Mouse (Mus musculus): ENCODE measurements around the gene Rdh16. TPM values are rescaled to one million over a fixed set of nuclear protein-coding genes. Genes with fewer than 3 reads are reported as not detected.
"Not testable (repeated sequence)": the region's sequence is repeated elsewhere in the genome, so short reads cannot be mapped to it uniquely, and the experiment has no call there.

The Rdh16 gene
- polyA plus RNA-seq, 1 experiment = 0.18 TPM

DNA sequence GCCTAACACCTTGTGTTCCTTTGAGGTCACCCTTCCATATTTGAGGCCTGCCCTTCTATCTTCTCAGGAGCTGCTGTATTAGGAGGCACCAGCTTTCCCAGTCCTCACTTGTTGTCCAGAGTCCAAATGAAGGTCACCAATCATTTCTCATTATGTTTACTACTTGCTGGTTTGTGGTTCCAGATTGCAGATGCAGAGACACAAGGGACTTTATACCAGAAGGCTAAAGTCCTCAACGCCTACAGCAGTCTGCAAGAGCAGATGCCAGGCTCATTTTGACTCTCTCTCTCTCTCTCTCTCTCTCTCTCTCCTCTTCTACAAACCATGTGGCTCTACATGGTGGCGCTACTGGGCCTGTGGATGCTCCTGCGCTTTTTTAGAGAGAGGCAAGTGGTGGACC is 65.3 kb downstream of the Rdh16 start, which contains the start of gene Rdh16f2:
Rdh16f2 (plus strand) TSS at position 243 of the 400 bp plus-strand sequence.
- no peak for TF ChIP-seq POLR2A (IDR thresholded peaks at IDR 0.05; ENCODE audit: low read depth, low read length)
- no peak for TF ChIP-seq CTCF (IDR thresholded peaks at IDR 0.05; ENCODE audit: borderline replicate concordance, insufficient read depth, low read length)
- H3K4me1 ChIP-seq (ENCODE audit: control insufficient read depth, insufficient read depth, low read length) = no peaks in the 10 kb centered on the region
- H3K4me3 ChIP-seq (ENCODE audit: insufficient read depth, low read length) = no peak within 1 kb of the TSS
- no peak within 1 kb of the TSS for H3K27ac ChIP-seq (ENCODE audit: insufficient read depth, low read length)

DNA sequence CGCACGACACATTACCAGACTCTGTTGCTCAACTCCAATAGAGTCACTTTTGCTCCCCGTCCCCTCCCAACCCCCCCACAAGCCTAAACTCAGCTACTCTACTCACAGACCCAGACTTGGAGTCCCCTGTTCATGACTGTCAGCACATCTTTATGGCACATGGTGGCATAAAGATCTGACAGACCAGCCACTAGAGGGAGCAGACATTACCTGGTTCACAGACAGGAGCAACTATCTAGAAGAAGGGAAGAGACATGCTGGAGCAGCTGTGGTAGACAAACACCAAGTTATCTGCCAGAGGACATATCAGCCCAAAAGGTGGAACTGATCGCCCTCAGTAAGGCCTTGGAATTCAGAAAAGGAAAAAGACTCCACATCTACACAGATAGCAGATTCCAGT is 71.5 kb downstream of the Rdh16 start:
- Histone ChIP-seq H3K4me3 (ENCODE audit: insufficient read depth, low read length) (no peak overlapping the region), H3K4me1 (ENCODE audit: control insufficient read depth, insufficient read depth, low read length) (no peaks in the 10 kb centered on the region), H3K27ac (ENCODE audit: insufficient read depth, low read length) (no peak overlapping the region)
- TF ChIP-seq POLR2A (IDR thresholded peaks at IDR 0.05; ENCODE audit: low read depth, low read length) (no peak), CTCF (IDR thresholded peaks at IDR 0.05; ENCODE audit: borderline replicate concordance, insufficient read depth, low read length) (no peak)

DNA sequence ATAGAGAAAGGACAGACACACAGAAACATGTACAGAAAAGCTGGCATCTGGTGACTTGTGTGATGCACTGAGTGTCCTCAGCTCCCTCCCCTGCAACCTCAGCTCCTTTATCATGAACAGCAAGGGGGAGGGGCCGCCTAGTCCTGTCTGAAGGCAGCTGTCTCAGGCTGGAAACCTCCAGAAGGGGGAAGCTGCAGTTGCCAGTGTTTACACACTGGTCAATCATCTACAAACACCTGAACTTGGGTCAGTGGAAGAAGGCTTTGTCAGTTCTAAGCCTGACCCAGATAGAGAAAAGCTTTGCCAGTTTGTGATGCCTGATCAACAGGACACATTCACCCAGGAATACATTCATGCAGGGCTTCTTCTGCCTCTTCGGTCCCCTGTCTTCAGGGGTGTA is 76.7 kb downstream of the Rdh16 start:
- no peak overlapping the region for H3K27ac ChIP-seq (ENCODE audit: insufficient read depth, low read length)
- TF ChIP-seq POLR2A (IDR thresholded peaks at IDR 0.05; ENCODE audit: low read depth, low read length) (no peak), CTCF (IDR thresholded peaks at IDR 0.05; ENCODE audit: borderline replicate concordance, insufficient read depth, low read length) (no peak)
- no peaks in the 10 kb centered on the region for H3K4me1 ChIP-seq (ENCODE audit: control insufficient read depth, insufficient read depth, low read length)
- no peak overlapping the region for H3K4me3 ChIP-seq (ENCODE audit: insufficient read depth, low read length)

DNA sequence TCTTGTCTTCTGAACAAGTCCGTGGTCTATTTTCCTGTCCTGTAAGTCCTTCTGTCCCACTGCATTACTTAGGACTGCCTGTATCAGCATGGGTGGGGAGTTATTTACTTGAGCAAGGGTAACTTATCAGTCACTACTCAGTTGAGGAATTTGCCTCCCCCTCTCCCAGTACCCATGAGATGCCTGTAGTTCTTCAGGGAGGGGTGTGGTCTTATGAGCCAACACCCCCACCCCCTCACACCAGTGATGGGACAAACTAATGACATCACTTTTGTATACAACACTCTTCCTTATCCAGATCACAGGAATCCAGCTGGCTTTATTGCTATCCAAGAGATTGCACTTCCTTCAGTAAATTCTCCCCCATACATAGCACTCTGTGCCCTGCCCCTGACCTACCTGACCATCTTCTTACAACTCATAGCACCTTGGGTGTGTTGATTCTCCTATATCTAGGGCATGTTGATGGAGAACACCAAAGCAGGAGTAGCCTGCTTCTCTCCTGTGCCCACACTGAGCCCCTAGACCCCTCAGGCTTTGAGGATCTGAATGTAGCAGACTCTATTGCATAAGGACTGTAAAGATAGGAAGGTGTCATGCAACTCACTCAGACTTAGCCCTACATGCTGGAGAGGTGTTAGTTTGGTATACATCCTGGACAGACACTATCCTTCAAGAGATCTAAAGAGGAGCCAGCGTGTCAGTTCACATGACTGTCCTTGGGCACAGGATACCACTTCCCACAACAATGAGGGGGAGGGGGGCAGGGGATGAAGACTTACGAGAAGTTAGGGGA is 77.5 kb downstream of the Rdh16 start:
- Histone ChIP-seq H3K4me3 (ENCODE audit: insufficient read depth, low read length) (no peak overlapping the region), H3K4me1 (ENCODE audit: control insufficient read depth, insufficient read depth, low read length) (no peaks in the 10 kb centered on the region), H3K27ac (ENCODE audit: insufficient read depth, low read length) (no peak overlapping the region)
- TF ChIP-seq POLR2A (IDR thresholded peaks at IDR 0.05; ENCODE audit: low read depth, low read length) (no peak), CTCF (IDR thresholded peaks at IDR 0.05; ENCODE audit: borderline replicate concordance, insufficient read depth, low read length) (no peak)

DNA sequence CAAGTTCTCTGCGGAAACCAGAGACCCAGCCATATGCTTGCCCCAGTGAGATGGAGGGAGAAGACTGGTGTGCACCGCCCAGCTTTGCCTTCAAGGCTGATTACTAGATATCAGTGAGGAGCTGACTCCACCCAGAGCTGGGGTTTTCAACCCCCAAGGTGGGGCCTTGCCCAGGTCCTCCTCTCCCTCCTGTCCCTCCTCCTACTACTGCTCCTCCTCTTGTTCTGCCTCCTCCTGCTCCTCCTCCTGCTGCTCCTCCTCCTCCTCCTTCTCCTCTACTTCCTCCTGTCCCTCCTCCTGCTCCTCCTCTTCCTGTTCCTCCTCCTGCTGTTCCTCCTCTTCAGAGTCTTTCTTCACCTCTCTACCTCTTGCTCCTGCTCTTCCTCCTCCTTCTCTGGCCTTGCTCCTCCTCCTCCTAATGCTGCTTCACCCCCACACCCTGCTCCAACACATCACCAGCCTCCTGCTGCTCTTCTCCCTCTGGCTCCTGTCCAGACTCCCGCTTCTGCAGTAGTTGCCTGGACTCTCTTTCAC is 78.3 kb downstream of the Rdh16 start:
- H3K4me1 ChIP-seq (ENCODE audit: control insufficient read depth, insufficient read depth, low read length) = no peaks in the 10 kb centered on the region
- H3K4me3 ChIP-seq (ENCODE audit: insufficient read depth, low read length) = no peak overlapping the region
- H3K27ac ChIP-seq (ENCODE audit: insufficient read depth, low read length) = no peak overlapping the region
- TF ChIP-seq CTCF (IDR thresholded peaks at IDR 0.05; ENCODE audit: borderline replicate concordance, insufficient read depth, low read length) (no peak), POLR2A (IDR thresholded peaks at IDR 0.05; ENCODE audit: low read depth, low read length) (no peak)

DNA sequence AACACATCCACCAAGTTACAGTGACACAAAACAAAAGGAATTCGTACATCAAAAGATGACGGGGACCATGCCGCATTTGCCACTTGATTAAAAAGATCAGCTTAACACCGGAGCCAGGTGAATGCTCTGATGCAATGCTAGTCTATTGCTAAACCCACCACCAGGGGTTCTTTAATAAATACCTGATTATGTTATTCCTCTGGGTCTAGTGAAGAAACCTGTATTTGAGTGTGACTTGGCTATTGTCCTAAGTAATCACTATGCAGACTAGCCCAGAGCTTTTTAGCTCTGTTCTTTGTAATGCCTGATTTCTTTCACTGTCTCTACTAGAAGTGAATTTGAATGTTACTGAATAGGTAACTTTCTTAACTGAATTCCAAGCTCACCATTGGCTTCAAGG is 80.1 kb downstream of the Rdh16 start:
- H3K27ac ChIP-seq (ENCODE audit: insufficient read depth, low read length) = no peak overlapping the region
- TF ChIP-seq CTCF (IDR thresholded peaks at IDR 0.05; ENCODE audit: borderline replicate concordance, insufficient read depth, low read length) (no peak), POLR2A (IDR thresholded peaks at IDR 0.05; ENCODE audit: low read depth, low read length) (no peak)
- no peak overlapping the region for H3K4me3 ChIP-seq (ENCODE audit: insufficient read depth, low read length)

DNA sequence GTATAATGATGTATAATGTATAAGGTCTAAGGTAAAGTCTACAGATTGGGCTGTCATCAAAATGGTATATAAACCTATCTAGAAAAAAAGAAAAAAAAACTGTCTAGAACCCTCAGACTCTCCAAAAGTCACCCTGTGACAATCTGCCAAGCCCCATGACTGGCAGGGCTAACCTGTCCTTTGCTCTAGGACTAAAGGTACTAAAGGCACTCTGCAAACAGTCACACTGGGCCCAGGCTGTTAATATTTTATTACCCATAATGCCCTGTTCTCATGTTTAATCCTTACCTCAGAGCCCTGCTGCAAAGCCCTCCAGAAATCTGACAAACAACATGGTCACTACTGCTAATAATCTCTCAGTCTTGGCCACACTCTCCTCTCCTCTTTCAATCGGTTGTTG is 85.6 kb downstream of the Rdh16 start:
- no peaks in the 10 kb centered on the region for H3K4me1 ChIP-seq (ENCODE audit: control insufficient read depth, insufficient read depth, low read length)
- no peak for TF ChIP-seq POLR2A (IDR thresholded peaks at IDR 0.05; ENCODE audit: low read depth, low read length)
- no peak for TF ChIP-seq CTCF (IDR thresholded peaks at IDR 0.05; ENCODE audit: borderline replicate concordance, insufficient read depth, low read length)

More for the DNA sequence above, 80.1 kb downstream of the Rdh16 start:
- no peaks in the 10 kb centered on the region for H3K4me1 ChIP-seq (ENCODE audit: control insufficient read depth, insufficient read depth, low read length)

DNA sequence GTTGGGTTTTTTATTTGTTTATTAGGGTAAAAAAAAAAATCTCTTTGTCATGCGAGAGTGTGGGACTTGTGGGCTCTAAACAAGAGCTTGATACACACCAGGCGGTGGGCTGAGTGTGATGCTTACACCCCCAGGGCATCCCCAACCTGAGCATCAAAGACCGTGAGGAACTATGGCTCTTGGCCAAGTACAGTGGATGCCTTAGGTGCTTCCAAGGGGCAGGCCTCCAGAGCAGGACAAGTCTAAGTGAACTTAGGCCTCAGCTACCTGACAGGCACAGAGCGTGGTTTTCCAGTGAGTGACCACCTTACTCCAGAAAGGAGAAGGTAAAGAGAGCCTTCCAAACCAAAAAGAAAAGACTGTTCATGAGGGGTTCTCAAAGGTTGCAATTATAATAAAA is 86.0 kb downstream of the Rdh16 start:
- TF ChIP-seq CTCF (IDR thresholded peaks at IDR 0.05; ENCODE audit: borderline replicate concordance, insufficient read depth, low read length) = no peak
- TF ChIP-seq POLR2A (IDR thresholded peaks at IDR 0.05; ENCODE audit: low read depth, low read length) = no peak
- Histone ChIP-seq H3K4me3 (ENCODE audit: insufficient read depth, low read length) (no peak overlapping the region), H3K27ac (ENCODE audit: insufficient read depth, low read length) (no peak overlapping the region), H3K4me1 (ENCODE audit: control insufficient read depth, insufficient read depth, low read length) (no peaks in the 10 kb centered on the region)

More for the DNA sequence above, 85.6 kb downstream of the Rdh16 start:
- Histone ChIP-seq H3K27ac (ENCODE audit: insufficient read depth, low read length) (no peak overlapping the region), H3K4me3 (ENCODE audit: insufficient read depth, low read length) (no peak overlapping the region)

DNA sequence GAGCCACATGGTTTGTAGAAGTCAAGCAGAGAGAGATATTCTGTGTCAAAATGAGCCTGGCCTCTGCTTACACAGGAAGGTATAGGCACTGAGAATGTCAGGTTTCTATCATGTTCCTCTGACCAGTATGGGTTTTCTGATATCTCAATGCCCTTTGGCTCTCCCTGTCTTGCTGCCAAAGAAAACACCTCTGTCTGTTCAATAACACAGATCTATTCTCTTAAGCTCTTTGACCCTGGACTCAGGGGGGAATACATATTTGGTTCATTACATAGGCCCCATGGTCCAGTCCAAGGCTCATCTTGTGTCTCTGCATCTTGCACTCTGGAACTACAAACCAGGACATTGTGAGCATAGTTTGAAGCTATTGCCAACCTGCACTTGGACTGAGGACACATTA is 87.7 kb downstream of the Rdh16 start, which contains the start of gene Rdh7:
Rdh7 (minus strand) TSS at position 213 of the 400 bp plus-strand sequence.
- Histone ChIP-seq H3K4me3 (ENCODE audit: insufficient read depth, low read length) (no peak within 1 kb of the TSS), H3K27ac (ENCODE audit: insufficient read depth, low read length) (no peak within 1 kb of the TSS), H3K4me1 (ENCODE audit: control insufficient read depth, insufficient read depth, low read length) (no peaks in the 10 kb centered on the region)
- TF ChIP-seq CTCF (IDR thresholded peaks at IDR 0.05; ENCODE audit: borderline replicate concordance, insufficient read depth, low read length) (no peak), POLR2A (IDR thresholded peaks at IDR 0.05; ENCODE audit: low read depth, low read length) (no peak)

DNA sequence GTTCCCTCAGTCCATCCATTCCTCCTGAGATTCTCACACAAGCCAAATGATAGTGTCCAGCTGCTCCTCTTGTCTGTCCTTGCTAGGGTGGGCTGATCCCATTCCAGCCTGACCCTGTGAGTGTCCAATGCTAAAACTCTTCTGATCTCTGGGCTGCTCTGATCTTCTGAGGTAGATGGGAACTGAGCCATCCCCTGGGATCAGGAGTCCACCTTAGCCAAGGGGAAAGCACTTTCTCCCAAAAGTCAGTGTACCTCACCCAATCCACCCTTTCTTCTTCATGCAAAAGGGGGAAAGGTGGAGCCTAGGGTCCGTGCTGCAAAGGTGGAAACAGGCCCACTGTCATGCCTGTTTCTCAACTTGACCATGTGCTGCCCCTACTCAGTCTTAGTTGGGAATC is 90.5 kb downstream of the Rdh16 start:
- Histone ChIP-seq H3K27ac (ENCODE audit: insufficient read depth, low read length) (no peak overlapping the region), H3K4me3 (ENCODE audit: insufficient read depth, low read length) (no peak overlapping the region), H3K4me1 (ENCODE audit: control insufficient read depth, insufficient read depth, low read length) (no peaks in the 10 kb centered on the region)
- TF ChIP-seq CTCF (IDR thresholded peaks at IDR 0.05; ENCODE audit: borderline replicate concordance, insufficient read depth, low read length) = no peak
- TF ChIP-seq POLR2A (IDR thresholded peaks at IDR 0.05; ENCODE audit: low read depth, low read length) = no peak

DNA sequence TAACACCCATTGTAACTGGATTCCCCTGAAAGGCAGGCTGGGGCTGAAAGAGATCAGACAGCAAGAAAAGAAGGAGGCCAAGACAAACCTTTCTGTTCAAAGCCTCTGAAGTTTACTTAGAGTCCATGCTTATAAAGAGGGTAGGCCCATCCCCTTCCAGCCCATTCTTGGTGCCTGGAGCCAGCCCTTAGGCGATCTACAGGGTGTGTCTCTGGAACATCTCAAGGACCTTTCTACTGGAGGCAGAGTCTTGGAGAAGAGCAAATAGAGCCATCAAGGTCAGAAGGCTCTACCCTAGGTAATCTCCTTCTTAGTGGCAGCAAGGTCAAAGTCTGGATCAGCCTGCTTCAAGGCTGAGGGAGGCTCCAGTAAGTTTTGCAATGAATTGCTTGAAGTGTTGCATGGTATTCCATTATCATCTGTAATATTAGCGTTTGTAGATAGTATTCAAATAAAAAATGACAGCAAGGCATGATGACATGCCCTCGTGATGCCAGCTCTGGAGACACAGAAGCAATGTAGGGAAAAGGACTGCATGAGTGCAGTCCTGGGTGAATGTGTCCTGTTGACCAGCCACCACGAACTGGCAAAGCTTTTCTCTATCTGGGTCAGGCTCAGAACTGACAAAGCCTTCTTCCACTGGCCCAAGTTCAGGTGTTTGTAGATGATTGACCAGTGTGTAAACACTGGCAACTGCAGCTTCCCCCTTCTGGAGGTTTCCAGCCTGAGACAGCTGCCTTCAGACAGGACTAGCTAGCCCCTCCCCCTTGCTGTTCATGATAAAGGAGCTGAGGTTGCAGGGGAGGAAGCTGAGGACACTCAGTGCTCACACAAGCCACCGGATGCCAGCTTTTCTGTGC is 92.4 kb downstream of the Rdh16 start:
- not testable (repeated sequence) for H3K27ac ChIP-seq (ENCODE audit: insufficient read depth, low read length); H3K4me1 ChIP-seq (ENCODE audit: control insufficient read depth, insufficient read depth, low read length); H3K4me3 ChIP-seq (ENCODE audit: insufficient read depth, low read length)
